Mouse (Mus musculus): ENCODE results near the gene Scarf1. TPM values are rescaled to one million over a fixed set of nuclear protein-coding genes. Genes with fewer than 3 reads are reported as not detected.

Scarf1 gene
- polyA plus RNA-seq, 1 experiment from 2014 or later, result 4.6 TPM

DNA sequence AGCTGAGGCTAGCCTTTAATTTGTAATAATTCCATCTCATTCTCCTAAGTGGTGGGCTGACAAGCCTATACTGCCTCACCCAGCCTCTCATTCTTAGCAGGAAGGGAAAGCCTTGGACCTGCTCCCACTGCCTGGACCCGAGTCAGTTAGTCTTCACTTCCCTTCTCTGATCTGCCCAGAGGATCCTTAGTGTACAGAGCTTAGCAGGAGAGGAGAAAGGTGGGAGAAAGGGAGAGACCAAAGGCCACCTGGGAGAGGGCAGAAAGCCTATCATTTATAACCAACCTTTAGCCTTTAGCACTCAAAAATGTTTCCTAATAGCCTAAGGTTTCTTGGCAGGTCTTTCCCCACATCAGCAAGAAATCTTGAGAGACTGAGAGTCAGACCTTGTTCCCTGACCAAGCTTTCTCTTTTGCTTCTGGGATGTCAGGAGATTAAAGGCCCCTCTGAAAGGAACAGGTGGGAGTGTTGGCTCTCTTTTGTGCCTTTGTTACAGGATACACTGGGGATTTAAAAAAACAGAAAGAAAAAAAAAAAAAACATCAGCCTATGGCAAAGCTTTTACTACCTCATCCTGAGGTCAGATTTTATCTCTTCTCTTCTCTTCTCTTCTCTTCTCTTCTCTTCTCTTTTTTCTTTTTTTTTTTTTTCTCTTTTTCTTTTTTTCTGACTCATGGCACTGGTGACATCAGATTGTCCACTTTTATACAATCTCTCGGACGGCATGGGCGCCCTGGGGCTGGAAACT is 21.1 kb downstream of the Scarf1 start:
- no peaks in the 10 kb centered on the region for H3K9me3 ChIP-seq
- H3K4me2 ChIP-seq, result peak overlapping the region; percentile 90
- 48% methylated on average over 4 of the region's 4 CpGs for WGBS
- ATAC-seq (replicated peaks), result no peak
- H3K4me3 ChIP-seq, result peak overlapping the region; percentile 80
- H3K27ac ChIP-seq, result no peak overlapping the region
- peak overlapping the region; percentile 20; the same call in 1 of the 2 replicates for H3K9ac ChIP-seq
- no peaks in the 10 kb centered on the region for H3K27me3 ChIP-seq (replicated peaks)
- peaks cover 49% of the 10 kb centered on the region for H3K4me1 ChIP-seq
- H3K36me3 ChIP-seq (replicated peaks), result no peaks in the 10 kb centered on the region

DNA sequence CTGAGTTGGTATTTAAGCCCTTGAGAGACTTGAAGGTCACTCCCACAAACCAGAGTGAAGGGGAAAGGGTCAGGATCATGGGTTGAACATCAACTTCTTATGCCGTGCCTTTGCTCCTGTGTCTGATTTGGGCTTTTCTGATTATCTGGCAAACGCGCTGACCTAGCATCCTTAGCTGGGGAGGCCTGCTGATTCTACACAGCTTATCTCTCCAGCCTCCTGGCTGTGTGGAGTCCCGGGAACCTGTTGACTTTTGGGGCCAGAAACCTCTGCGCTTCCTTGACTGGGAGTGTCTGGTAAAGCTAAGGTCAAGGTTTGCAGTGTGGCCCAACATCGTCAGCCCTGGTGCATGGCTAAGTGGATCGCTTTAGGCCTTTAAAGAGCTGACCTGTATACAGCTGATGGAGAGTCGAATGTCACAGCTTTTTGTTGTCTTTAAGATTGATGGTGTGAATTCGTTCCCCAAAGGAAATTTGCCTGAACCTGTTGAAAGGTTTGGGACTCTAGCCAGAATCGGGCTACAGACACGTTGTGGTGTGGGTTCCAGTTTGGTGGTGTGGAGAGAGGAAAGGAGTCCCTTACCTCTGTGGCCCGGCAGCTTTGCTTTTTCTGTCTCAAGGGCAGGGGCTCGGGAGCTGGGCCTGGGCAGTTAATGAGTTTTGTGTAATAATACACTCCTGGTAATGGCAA is 21.9 kb downstream of the Scarf1 start:
- H3K27me3 ChIP-seq (replicated peaks), result no peaks in the 10 kb centered on the region
- H3K4me2 ChIP-seq, result peak overlapping the region; percentile 90
- H3K9ac ChIP-seq, result peak overlapping the region; percentile 20; the same call in 1 of the 2 replicates
- H3K27ac ChIP-seq, result no peak overlapping the region
- no peaks in the 10 kb centered on the region for H3K9me3 ChIP-seq
- no peaks in the 10 kb centered on the region for H3K36me3 ChIP-seq (replicated peaks)
- no peak overlapping the region; the same call in 1 of the 2 replicates for H3K4me3 ChIP-seq
- H3K4me1 ChIP-seq, result peaks cover 51% of the 10 kb centered on the region
- WGBS, result 62% methylated on average over 13 of the region's 13 CpGs
- ATAC-seq (replicated peaks), result no peak

DNA sequence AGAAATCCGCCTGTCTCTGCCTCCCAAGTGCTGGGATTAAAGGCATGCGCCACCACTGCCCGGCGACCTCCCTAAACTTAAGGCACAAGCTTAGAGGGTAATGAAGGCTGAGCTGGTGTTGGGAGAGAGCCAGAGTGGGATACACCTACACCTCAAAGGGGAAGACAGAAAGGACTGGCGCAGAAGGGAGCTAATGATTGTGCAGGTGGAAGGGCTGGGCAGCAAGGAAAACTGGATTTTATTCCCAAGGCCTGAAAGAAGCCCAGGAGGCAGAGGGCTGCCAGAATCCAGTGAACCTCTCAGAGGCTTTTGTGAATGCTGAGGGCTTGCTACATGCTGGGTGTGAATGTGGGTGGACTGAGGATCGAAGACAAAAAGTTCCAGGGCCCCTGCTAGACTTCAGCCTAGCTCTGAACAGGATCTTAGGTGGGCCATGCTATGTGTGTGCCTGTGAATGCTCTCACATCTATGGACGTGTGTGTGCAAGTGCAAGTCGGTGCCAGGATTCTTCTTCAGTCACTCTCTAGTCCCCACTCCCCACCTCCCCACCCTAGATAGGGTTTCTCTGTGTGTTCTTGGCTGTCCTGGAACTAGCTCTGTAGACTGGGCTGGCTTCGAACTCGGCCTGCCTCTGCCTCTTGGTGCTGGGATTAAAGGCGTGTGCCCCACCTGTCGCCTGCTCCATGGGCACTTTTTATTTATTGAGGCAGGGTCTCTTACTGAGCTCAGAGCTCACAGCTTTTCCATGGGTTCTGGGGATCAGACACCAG is 23.1 kb downstream of the Scarf1 start:
- H3K9ac ChIP-seq, result no peak overlapping the region
- WGBS, result 86% methylated on average over 12 of the region's 12 CpGs

DNA sequence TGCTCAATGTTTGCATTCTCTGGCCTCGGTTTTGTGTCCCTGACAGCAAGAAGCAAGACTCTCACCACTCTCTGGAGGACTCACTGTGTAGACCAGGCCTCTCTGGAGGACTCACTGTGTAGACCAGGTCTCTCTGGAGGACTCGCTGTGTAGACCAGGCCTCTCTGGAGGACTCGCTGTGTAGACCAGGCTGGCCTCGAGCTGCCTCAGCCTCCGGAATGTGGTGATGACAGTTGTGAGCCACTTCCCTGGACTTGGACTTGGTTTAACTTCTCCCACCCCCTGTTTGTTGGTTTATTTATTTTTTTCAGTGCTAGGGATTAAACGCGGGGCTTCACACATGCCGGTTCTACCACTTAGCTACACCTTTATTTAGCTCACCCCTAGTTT is 23.7 kb downstream of the Scarf1 start:
- 89% methylated on average over 8 of the region's 8 CpGs for WGBS
- no peak overlapping the region for H3K9ac ChIP-seq
- no peak overlapping the region for H3K27ac ChIP-seq
- H3K9me3 ChIP-seq, result no peaks in the 10 kb centered on the region
- no peaks in the 10 kb centered on the region for H3K36me3 ChIP-seq (replicated peaks)
- H3K4me3 ChIP-seq, result no peak overlapping the region
- peaks cover 55% of the 10 kb centered on the region for H3K4me1 ChIP-seq
- no peaks in the 10 kb centered on the region for H3K27me3 ChIP-seq (replicated peaks)
- no peak for ATAC-seq (replicated peaks)
- H3K4me2 ChIP-seq, result no peak overlapping the region

More for the DNA sequence above, 23.1 kb downstream of the Scarf1 start:
- H3K4me2 ChIP-seq, result no peak overlapping the region
- H3K36me3 ChIP-seq (replicated peaks), result no peaks in the 10 kb centered on the region
- H3K27ac ChIP-seq, result no peak overlapping the region
- H3K4me3 ChIP-seq, result no peak overlapping the region
- no peaks in the 10 kb centered on the region for H3K9me3 ChIP-seq
- H3K27me3 ChIP-seq (replicated peaks), result no peaks in the 10 kb centered on the region
- H3K4me1 ChIP-seq, result peaks cover 55% of the 10 kb centered on the region
- no peak for ATAC-seq (replicated peaks)

DNA sequence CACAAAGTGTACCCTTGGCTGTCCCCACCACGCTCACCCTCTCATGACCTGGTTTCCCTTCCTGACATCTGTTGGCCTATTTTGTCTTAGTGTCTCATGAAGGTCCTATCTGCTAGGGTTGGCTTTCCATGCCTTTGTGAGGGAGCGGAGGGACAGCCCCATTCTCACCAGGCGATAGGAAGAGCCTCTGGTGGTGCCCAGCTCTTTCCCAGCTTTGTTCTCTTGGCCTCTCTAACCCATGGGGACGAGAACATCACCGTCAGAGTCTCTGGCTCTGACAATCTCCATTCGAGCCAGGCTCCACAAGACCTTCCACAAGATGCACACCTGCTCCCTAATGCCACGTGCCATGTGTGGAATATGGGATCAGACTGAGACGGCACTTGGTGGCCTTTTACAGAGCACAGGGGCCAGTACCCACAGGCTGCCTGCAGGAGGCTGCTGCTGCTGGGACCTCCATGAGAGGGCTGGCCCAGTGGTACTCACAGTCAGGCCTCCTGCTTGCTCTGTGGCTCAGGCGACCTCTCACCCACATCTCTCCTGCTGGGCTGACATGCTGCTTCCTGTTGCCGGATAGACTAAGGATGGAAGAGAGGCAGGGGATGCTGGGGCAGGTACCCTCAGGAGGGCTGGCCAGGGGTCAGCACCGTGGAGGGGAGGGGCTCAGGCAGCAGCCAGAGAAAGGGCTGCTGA is 24.3 kb downstream of the Scarf1 start:
- H3K4me1 ChIP-seq, result peaks cover 55% of the 10 kb centered on the region
- no peaks in the 10 kb centered on the region for H3K27me3 ChIP-seq (replicated peaks)
- no peak overlapping the region for H3K9ac ChIP-seq
- H3K4me2 ChIP-seq, result no peak overlapping the region
- WGBS, result 45% methylated on average over 11 of the region's 11 CpGs
- H3K9me3 ChIP-seq, result no peaks in the 10 kb centered on the region
- H3K27ac ChIP-seq, result peak overlapping the region; percentile 43; the same call in 1 of the 2 replicates
- no peaks in the 10 kb centered on the region for H3K36me3 ChIP-seq (replicated peaks)
- H3K4me3 ChIP-seq, result no peak overlapping the region
- ATAC-seq (replicated peaks), result 0 out of 2 replicates have a peak, but pooled peaks have one; percentile 34

DNA sequence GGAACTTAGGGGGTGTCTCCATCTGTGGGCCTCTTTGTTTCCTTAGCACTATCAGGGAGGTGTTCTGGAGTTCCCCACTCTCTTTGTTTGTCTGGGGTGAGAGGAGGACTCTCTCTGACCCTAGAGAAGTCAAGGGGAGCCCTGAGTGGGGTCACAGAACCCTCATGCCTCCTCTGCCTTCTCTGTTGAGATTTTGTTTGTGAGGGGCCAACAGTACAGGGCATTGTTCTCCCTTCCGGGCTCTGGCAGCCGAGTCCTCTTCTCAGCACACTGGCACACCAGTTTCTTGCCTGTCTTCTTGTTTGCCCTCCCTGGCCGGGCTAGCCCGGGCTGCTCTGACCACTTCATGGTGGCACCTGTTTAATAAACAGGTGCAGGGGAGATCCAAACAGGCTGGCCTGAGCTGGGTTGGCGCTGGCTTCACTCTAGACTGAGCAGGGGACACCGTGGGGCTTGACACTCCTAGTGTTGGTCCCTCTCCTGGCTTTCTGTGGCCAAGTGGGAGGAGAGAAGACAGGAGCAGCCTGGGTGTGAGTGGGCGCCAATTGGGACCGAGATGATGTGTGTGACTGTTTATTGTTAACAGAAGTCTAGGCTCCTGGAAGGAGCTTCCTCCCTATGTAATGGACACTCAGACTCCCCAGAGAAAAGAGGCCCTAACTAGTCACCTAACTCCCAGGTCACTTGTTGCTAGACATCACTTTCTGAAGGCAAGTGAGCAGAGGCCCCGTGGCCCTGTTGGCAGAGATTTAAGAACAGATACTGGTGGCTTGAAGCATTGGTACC is 25.0 kb downstream of the Scarf1 start:
- no peak for ATAC-seq (replicated peaks)
- Histone ChIP-seq H3K4me3 (no peak overlapping the region), H3K9ac (no peak overlapping the region), H3K4me2 (no peak overlapping the region), H3K36me3 (replicated peaks) (no peaks in the 10 kb centered on the region), H3K4me1 (peaks cover 47% of the 10 kb centered on the region), H3K27me3 (replicated peaks) (no peaks in the 10 kb centered on the region), H3K9me3 (no peaks in the 10 kb centered on the region), H3K27ac (peak overlapping the region; percentile 43; the same call in 1 of the 2 replicates)
- 67% methylated on average over 9 of the region's 9 CpGs for WGBS

DNA sequence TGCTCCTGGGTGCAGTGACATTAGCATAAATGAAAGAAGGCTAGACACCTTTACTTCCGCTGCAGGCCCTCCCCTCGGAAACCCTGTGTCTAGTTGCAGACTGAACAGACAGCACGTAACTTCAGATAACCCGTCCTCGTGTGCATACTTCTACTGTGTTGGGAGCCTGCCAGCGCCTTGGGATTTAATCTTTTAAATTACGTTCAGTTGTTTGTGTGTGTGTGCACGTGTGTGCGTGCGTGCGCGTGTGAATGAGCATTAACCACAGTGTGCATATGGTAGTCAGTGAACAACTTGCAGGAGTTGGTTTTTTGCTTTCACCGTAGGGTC is 25.6 kb downstream of the Scarf1 start:
- 89% methylated on average over 13 of the region's 13 CpGs for WGBS
- H3K4me2 ChIP-seq, result no peak overlapping the region
- H3K27ac ChIP-seq, result 0 out of 2 replicates have a peak overlapping the region, but pooled peaks have one; percentile 43
- H3K4me1 ChIP-seq, result peaks cover 42% of the 10 kb centered on the region
- no peak for ATAC-seq (replicated peaks)
- no peaks in the 10 kb centered on the region for H3K36me3 ChIP-seq (replicated peaks)
- H3K9me3 ChIP-seq, result no peaks in the 10 kb centered on the region
- H3K4me3 ChIP-seq, result no peak overlapping the region
- H3K9ac ChIP-seq, result no peak overlapping the region
- no peaks in the 10 kb centered on the region for H3K27me3 ChIP-seq (replicated peaks)

DNA sequence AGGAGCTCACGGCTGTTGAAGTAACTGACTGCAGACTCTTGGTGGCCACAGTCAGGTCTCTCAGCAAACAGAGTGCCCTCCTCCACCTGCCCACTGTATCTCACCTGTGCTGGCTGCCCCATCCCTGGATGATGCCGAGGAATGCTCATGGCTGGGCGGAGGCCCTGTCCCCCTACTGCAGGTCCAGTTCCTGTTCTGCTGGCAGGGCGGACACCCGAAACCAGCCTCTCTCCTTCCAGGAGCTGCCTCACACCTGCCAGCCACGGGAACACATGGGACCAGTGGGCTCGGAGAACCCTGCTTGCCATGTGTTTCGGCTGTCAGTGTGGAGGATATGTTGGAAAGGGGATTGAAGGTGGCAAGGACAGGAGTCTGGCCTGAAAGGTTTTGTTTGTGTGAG is 26.9 kb downstream of the Scarf1 start:
- H3K27ac ChIP-seq, result no peak overlapping the region
- 0 out of 2 replicates have a peak, but pooled peaks cover 3% of the 10 kb centered on the region for H3K36me3 ChIP-seq (replicated peaks)
- H3K9me3 ChIP-seq, result no peaks in the 10 kb centered on the region
- no peak overlapping the region for H3K4me2 ChIP-seq
- WGBS, result 90% methylated on average over 8 of the region's 8 CpGs
- H3K4me3 ChIP-seq, result no peak overlapping the region
- H3K4me1 ChIP-seq, result peaks cover 31% of the 10 kb centered on the region
- H3K9ac ChIP-seq, result no peak overlapping the region
- no peaks in the 10 kb centered on the region for H3K27me3 ChIP-seq (replicated peaks)
- no peak for ATAC-seq (replicated peaks)

DNA sequence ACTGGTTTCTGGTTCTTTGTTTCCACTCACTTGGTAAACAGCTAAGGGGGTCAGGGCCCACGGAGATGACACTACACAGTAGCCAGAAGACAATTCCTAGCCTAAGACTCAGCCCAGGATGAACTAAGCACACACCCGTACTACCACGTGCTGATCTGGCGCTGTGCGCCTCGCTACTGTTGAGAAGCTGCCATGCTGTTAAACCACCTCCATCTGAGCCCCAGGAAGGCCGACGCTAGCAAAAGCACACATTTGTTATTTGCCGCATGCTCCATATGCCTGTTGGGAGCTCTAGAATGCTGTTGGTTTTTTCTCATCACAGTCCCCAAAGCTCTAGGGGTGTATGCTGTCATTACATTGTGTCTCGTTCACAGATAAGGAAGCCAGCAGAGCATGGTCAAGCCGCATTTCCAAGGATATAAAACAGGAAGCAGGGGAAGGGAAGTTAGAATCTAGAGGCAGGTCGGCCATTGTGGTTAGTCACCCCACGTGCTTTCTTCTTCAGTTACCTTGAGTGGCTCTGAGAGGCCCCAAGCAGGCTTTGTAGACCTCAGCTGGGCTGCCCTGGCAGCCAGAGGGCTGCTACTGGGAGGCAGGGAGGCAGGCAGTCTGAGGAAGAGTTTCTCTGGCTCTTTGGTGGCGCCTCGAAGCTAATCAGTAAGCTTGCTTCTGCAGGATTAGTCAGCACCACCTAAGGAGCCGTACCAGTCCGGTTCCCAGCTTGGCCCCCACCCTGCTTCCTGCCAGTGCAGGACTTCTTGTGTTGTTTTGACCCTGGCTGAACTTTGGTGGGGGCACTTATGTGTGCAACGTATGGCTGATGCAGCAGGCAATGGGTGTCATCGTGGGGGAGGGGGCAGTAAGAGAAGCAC is 27.6 kb downstream of the Scarf1 start:
- ATAC-seq (replicated peaks), result no peak
- Histone ChIP-seq H3K27me3 (replicated peaks) (no peaks in the 10 kb centered on the region), H3K9ac (no peak overlapping the region)

DNA sequence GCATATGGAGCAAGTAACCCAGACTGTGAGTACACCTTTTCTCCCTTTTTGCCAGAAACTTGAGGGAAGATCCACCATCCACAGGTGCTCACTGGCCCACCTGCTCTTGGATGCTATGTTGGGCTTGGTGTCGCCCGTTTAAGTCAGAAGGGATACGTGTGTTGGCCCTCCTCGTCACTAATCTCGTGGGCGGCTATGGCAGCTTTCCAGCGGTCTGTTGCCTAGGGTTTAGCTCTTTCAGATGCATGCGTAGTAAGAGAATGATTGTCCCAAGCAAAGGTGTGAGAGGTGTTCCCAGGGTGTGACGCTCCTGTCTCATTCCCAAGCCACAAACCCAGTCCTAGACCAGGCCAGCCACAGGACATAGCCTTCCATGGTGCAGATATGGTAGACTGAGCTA is 31.4 kb downstream of the Scarf1 start:
- WGBS, result 82% methylated on average over 9 of the region's 9 CpGs
- H3K27ac ChIP-seq, result no peak overlapping the region
- peaks cover 6% of the 10 kb centered on the region; the same call in 1 of the 2 replicates for H3K4me1 ChIP-seq
- peaks cover 22% of the 10 kb centered on the region for H3K36me3 ChIP-seq (replicated peaks)
- H3K9me3 ChIP-seq, result no peaks in the 10 kb centered on the region
- H3K9ac ChIP-seq, result no peak overlapping the region
- no peak overlapping the region for H3K4me2 ChIP-seq
- no peak for ATAC-seq (replicated peaks)
- H3K27me3 ChIP-seq (replicated peaks), result no peaks in the 10 kb centered on the region
- no peak overlapping the region for H3K4me3 ChIP-seq

More for the DNA sequence above, 27.6 kb downstream of the Scarf1 start:
- 65% methylated on average over 19 of the region's 19 CpGs for WGBS
- Histone ChIP-seq H3K36me3 (replicated peaks) (peaks cover 6% of the 10 kb centered on the region; the same call in 1 of the 2 replicates), H3K4me2 (no peak overlapping the region), H3K4me3 (no peak overlapping the region), H3K27ac (0 out of 2 replicates have a peak overlapping the region, but pooled peaks have one; percentile 21), H3K4me1 (peaks cover 25% of the 10 kb centered on the region), H3K9me3 (no peaks in the 10 kb centered on the region)

Measured in midbrain, embryonic 15.5 days (tissue).